Mouse (Mus musculus) liver, embryonic 15.5 days (tissue): ENCODE measurements around the gene Rnft2. TPM values are rescaled to one million over a fixed set of nuclear protein-coding genes. Genes with fewer than 3 reads are reported as not detected.

Experiments used
- ATAC-seq: fragments of 200-750 bp; cut with Nextera tagmentation; 2 replicates; pipeline ENCODE4 v1.8.0; 2017; ENCODE audit warnings: moderate number of reproducible peaks, mild to moderate bottlenecking, moderate library complexity; ENCODE audit not compliant: insufficient read depth
- H3K27ac ChIP-seq: fragments of 300-500 bp; sonication (generic); replicated peaks from 2 replicates; pipeline ENCODE4 v1.5.1; 2015; ENCODE audit warnings: mild to moderate bottlenecking, inconsistent platforms
- H3K27me3 ChIP-seq: fragments of 300-500 bp; sonication (generic); 2 replicates; pipeline ENCODE4 v1.6.1; 2015; ENCODE audit warnings: mild to moderate bottlenecking, inconsistent platforms
- H3K36me3 ChIP-seq: fragments of 300-500 bp; sonication (generic); replicated peaks from 2 replicates; pipeline ENCODE4 v1.6.1; 2015; ENCODE audit warnings: moderate library complexity, mild to moderate bottlenecking, inconsistent platforms
- H3K4me1 ChIP-seq: fragments of 300-500 bp; sonication (generic); replicated peaks from 2 replicates; pipeline ENCODE4 v1.6.1; 2015; ENCODE audit warnings: inconsistent platforms
- H3K4me2 ChIP-seq: fragments of 300-500 bp; sonication (generic); 2 replicates; pipeline ENCODE4 v1.6.1; 2015; ENCODE audit warnings: moderate library complexity, mild to moderate bottlenecking, inconsistent platforms
- H3K4me3 ChIP-seq: fragments of 300-500 bp; sonication (generic); replicated peaks from 2 replicates; pipeline ENCODE4 v1.5.1; 2015; ENCODE audit warnings: mild to moderate bottlenecking, inconsistent platforms
- H3K9ac ChIP-seq: fragments of 300-500 bp; sonication (generic); 2 replicates; pipeline ENCODE4 v1.6.1; 2015; ENCODE audit warnings: moderate library complexity, mild to moderate bottlenecking, inconsistent platforms
- H3K9me3 ChIP-seq: fragments of 300-500 bp; sonication (generic); replicated peaks from 2 replicates; pipeline ENCODE4 v1.6.1; 2016; ENCODE audit warnings: inconsistent platforms
- WGBS: fragments of 180-500 bp; shearing (Covaris S2); methylation state at CpG from one replicate; pipeline ENCODE4 v1.1.7; 2015; ENCODE audit warnings: mixed read lengths; ENCODE audit not compliant: insufficient replicate concordance; 5-methylcytosine and 5-hydroxymethylcytosine counted together
- polyA plus RNA-seq: library from polyadenylated mRNA; unstranded; fragments of >200 nt; fragmentation: Nextera tagmentation; extraction: Ambion mirVana; gene quantifications from 2 replicates; pipeline ENCODE4 v1.2.1, GENCODE M21; 2015

The Rnft2 gene
- polyA plus RNA-seq, 1 experiment from 2014 or later: 0.21 TPM

DNA sequence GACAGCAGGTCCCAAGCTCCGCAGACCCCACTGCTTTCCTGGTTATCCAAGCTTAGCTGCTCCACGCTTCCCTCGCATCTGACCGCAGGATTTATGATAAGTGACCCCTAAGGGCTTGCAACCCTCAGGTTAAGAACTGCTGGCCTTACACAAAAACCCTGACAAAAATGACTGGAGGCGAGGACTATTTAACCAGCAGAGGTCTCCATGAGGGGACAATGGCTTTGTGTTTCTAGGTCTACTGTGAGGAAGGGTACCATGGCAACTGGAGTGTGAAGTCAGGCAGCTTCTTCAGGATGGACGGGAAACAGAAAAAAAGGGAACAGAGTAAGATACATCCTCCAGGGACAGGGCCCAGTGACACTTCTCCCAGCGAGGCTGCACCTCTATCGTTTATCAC lies 39.1 kb downstream of the Rnft2 start:
- no peak overlapping the region for H3K4me3 ChIP-seq
- ATAC-seq: no peak
- WGBS: 60% methylated on average over 8 of the region's 8 CpGs

DNA sequence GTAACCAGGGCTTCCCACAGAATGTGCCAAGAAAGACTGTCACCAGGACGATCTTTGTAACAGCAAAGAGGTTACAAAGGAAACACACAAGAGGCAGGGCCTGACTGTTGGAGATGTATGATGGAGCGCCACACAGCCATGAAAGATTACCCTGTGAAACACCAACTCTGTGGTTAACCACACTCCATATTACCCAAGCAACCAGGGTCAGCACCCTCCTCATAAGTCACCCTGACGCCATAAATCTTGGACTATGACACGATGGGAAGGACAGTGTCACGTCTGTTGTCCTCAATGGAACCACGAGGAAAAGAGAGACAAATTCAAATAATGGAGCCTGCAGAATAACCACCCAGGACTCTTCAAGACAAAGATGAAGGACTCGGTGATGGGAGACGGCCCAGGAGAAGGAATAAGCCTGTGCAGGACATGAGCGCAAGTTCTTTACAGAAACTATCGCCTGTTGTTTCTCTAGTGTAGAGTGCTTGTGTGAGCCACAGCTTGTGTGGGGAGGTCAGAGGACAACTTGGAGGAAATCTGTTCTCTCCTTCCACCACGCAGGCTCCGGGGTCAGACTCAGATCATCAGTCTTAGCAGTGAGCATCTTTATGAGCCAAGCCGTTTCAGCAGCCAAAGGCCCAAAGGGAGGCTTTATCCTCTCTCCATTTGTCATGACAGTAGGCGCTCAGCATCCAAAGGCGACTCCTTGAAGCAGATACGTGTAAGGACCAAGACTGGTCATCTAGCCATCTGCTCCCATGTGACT lies 40.1 kb downstream of the Rnft2 start:
- H3K4me2 ChIP-seq: no peak overlapping the region
- H3K36me3 ChIP-seq: no peaks in the 10 kb centered on the region
- ATAC-seq: no peak

More for the DNA sequence above, 39.1 kb downstream of the Rnft2 start:
- Histone ChIP-seq H3K36me3 (no peaks in the 10 kb centered on the region), H3K9me3 (no peaks in the 10 kb centered on the region), H3K9ac (no peak overlapping the region), H3K27me3 (no peaks in the 10 kb centered on the region; the same call in 1 of the 2 replicates), H3K4me2 (no peak overlapping the region), H3K27ac (no peak overlapping the region), H3K4me1 (no peaks in the 10 kb centered on the region)

DNA sequence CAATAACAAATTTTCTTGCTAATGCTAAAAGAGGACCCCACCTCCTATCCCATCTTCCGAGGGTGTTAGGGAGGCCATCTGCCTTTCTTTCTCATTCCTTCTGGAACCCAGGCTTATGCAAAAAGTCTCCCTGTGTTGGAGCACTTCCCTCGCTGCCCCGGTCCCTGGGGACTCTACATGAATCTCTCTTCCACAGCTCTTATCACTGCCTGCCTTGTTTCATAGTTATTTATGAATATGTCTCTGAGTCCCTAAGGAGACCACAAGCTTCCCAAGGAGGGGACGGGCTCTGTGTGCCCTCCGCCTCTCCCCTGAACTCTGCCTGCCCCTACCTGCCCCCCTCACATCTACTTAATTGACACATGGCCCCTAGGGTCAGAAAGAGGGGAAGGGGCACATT lies 45.2 kb downstream of the Rnft2 start:
- no peaks in the 10 kb centered on the region for H3K36me3 ChIP-seq
- no peak overlapping the region for H3K4me3 ChIP-seq
- no peak overlapping the region for H3K4me2 ChIP-seq
- no peaks in the 10 kb centered on the region for H3K4me1 ChIP-seq
- WGBS: 51% methylated on average over 5 of the region's 5 CpGs
- H3K9ac ChIP-seq: no peak overlapping the region
- no peak overlapping the region for H3K27ac ChIP-seq
- H3K27me3 ChIP-seq: no peaks in the 10 kb centered on the region
- no peaks in the 10 kb centered on the region for H3K9me3 ChIP-seq
- ATAC-seq: no peak

More for the DNA sequence above, 40.1 kb downstream of the Rnft2 start:
- H3K27ac ChIP-seq: no peak overlapping the region
- H3K9ac ChIP-seq: no peak overlapping the region
- 35% methylated on average over 16 of the region's 16 CpGs for WGBS
- H3K4me1 ChIP-seq: no peaks in the 10 kb centered on the region
- H3K4me3 ChIP-seq: no peak overlapping the region
- H3K27me3 ChIP-seq: no peaks in the 10 kb centered on the region
- no peaks in the 10 kb centered on the region for H3K9me3 ChIP-seq

DNA sequence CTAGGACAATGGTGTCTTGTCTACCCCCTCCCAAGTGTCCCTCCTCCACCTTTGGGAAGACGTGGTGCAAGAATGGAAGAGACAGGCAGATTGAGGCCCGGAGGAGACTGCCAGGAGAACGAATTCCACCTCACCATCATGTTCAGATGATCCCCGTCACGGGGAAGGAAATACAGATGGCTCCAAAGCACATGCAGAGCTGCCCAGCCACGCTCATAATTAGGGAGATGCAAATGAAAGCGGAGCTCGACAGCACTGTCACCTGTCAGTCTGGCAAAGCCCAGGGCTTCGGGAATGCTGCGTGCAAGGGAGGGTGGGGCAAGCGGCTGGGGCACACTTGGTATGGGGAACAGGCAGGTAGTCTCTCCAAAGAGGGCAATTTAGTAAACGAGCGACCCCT lies 47.5 kb downstream of the Rnft2 start:
- ATAC-seq: no peak
- Histone ChIP-seq H3K4me1 (no peaks in the 10 kb centered on the region), H3K27me3 (no peaks in the 10 kb centered on the region), H3K4me3 (no peak overlapping the region), H3K27ac (no peak overlapping the region), H3K36me3 (no peaks in the 10 kb centered on the region), H3K9me3 (no peaks in the 10 kb centered on the region), H3K9ac (no peak overlapping the region), H3K4me2 (no peak overlapping the region)
- 64% methylated on average over 13 of the region's 13 CpGs for WGBS

DNA sequence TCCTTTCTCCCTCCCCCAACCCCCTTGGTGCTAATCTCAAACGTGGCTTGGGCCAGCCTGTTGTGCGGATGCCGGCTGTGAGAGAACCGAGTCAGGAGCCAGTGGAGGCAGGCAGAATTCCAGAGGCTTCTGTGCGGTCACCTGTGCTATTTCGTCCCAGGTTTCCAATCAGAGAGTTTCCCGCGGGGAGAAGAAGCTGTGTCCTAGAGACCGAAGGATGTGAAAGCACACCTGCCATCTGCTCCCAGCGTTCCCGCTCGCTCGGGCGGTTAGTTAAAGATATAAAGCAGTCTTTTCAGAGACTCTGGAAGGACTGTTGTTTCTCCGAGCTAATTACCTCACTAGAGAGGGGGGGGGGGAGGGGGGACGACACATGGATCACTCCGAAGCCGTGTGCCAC lies 52.7 kb downstream of the Rnft2 start:
- H3K9me3 ChIP-seq: no peaks in the 10 kb centered on the region
- no peak overlapping the region for H3K27ac ChIP-seq
- no peak overlapping the region for H3K4me2 ChIP-seq
- no peaks in the 10 kb centered on the region for H3K4me1 ChIP-seq
- H3K9ac ChIP-seq: no peak overlapping the region
- ATAC-seq: no peak
- no peaks in the 10 kb centered on the region for H3K36me3 ChIP-seq
- whole genome bisulfite sequencing: 34% methylated on average over 18 of the region's 18 CpGs
- H3K27me3 ChIP-seq: peaks cover 12% of the 10 kb centered on the region; the same call in 1 of the 2 replicates
- H3K4me3 ChIP-seq: no peak overlapping the region

DNA sequence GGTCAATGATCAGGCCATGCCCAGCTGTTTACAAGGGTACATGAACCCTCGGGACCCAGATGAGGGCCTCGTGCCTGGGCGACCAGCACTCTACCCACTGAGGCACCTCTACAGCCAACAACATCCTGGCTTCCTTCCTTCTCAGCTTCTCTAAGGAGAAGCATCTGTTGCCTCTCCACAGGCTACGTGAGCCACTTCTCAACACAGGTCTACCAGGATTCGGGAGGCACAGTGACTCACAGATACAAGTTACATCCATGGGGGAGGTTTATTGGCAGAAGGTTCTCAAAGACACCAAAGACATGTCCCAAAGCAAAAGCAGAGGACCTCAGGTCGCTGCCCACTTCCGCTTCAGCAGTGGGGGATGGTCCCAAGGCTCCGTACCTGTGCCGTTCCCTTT lies 54.4 kb downstream of the Rnft2 start:
- Histone ChIP-seq H3K4me3 (no peak overlapping the region), H3K36me3 (no peaks in the 10 kb centered on the region), H3K27me3 (peaks cover 12% of the 10 kb centered on the region; the same call in 1 of the 2 replicates), H3K4me2 (no peak overlapping the region), H3K27ac (no peak overlapping the region), H3K4me1 (no peaks in the 10 kb centered on the region), H3K9me3 (no peaks in the 10 kb centered on the region), H3K9ac (no peak overlapping the region)
- no peak for ATAC-seq
- 59% methylated on average over 9 of the region's 9 CpGs for WGBS

DNA sequence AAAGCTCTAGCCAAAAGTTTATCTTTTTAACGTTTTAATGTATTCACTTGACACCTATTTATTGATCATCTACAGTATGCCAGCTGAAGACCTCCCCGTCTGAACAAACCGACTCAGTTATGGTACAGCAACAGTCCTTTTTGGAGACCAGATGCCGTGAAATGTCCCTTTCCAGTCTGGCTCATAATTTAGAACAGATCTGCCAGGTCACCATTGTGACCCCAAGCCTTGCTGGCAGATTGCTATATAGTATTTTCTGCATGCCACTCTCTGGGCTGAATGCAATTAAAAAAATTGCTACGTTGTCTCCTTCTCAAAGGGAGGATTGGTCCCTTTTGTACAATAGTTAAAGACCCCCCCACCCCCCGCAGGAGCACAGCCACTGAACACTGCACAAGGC lies 56.6 kb downstream of the Rnft2 start:
- Histone ChIP-seq H3K27ac (no peak overlapping the region), H3K27me3 (peaks cover 12% of the 10 kb centered on the region; the same call in 1 of the 2 replicates), H3K9me3 (no peaks in the 10 kb centered on the region), H3K4me2 (no peak overlapping the region), H3K4me3 (no peak overlapping the region), H3K36me3 (no peaks in the 10 kb centered on the region), H3K4me1 (no peaks in the 10 kb centered on the region), H3K9ac (no peak overlapping the region)
- WGBS: 54% methylated on average over 6 of the region's 6 CpGs
- no peak for ATAC-seq

DNA sequence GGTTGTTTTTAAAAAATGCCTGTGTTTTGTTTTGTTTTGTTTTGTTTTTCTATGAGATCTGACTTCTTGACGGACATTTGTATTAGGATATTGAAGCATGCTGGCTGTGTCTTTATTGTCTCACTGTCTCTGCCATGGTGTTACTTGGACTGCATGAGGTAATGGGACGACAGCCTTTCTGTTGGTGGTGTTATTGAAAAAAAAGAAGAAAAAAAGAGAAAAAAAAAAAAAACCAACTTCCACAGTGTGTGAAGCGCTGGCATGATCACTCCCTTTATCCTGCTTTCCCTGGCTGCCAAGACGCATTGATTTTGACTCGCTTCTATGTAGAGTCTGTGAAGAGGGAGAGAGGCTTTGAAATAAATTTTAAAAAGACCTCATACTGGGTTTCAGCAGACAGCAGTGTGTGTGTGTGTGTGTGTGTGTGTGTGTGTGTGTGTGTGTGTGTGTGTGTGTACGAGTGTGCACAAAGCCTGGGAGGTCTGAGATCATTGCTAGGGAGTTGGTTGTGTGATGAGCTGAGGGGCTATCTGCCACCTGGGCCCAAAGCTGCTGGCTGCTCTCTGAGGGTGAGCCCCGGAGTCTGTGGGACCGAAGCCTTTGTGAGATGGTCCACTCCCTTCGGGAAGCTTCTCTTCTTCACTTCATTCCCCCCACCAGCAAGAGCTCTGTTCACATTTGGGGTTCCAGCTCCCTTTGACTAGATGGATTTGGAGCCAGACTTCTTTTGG lies 57.8 kb downstream of the Rnft2 start:
- peaks cover 12% of the 10 kb centered on the region; the same call in 1 of the 2 replicates for H3K27me3 ChIP-seq
- ATAC-seq: no peak
- H3K36me3 ChIP-seq: no peaks in the 10 kb centered on the region
- no peak overlapping the region for H3K4me3 ChIP-seq
- no peaks in the 10 kb centered on the region for H3K9me3 ChIP-seq
- H3K4me2 ChIP-seq: no peak overlapping the region
- H3K4me1 ChIP-seq: no peaks in the 10 kb centered on the region
- WGBS: 60% methylated on average over 9 of the region's 9 CpGs
- H3K9ac ChIP-seq: no peak overlapping the region
- no peak overlapping the region for H3K27ac ChIP-seq

DNA sequence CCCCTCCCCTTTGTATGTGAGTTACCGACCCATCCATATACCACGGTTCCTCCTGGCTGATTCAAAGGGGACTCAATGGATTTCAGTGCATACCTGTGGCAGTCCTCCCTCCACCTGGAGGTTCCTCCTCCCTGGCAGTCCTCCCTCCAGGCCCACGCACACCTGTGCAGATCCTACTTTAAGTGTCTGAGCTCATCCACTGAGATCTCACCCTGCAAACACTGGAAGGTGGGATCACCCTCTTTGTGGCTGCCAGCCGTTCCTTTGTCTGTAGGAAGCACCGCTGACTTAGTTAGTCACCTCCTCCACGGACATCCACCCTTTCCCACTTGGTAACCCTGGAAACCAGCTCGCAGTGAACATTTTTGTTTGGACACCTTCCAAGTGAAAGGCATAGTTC lies 67.3 kb downstream of the Rnft2 start:
- Histone ChIP-seq H3K4me3 (no peak overlapping the region), H3K27me3 (peaks cover 46% of the 10 kb centered on the region), H3K36me3 (no peaks in the 10 kb centered on the region), H3K9me3 (0 out of 2 replicates have a peak, but pooled peaks cover 3% of the 10 kb centered on the region), H3K27ac (no peak overlapping the region), H3K4me1 (no peaks in the 10 kb centered on the region), H3K9ac (no peak overlapping the region), H3K4me2 (no peak overlapping the region)
- no peak for ATAC-seq
- WGBS: 55% methylated on average over 7 of the region's 7 CpGs

DNA sequence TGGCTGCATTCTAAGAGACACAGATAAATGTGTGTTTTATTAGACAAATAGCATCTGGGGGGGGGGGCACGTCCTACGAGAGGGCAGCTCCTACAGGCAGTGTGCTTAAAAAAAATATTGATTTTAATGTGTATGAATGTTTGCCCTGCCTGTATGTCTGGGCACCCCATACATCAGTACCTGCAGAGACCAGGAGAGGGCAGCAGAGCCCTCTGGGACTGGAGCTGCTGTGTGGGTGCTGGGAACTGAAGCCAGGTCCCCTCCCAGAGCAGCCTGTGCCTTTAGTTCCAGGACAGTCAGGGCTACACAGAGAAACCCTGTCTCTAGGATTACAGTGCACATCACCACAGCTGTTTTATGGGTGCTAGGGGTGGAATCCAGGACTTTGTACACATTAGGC lies 69.8 kb downstream of the Rnft2 start:
- H3K9me3 ChIP-seq: 0 out of 2 replicates have a peak, but pooled peaks cover 3% of the 10 kb centered on the region
- no peak for ATAC-seq
- no peaks in the 10 kb centered on the region for H3K36me3 ChIP-seq
- H3K27ac ChIP-seq: no peak overlapping the region
- 18% methylated on average over 2 of the region's 2 CpGs for WGBS
- H3K9ac ChIP-seq: no peak overlapping the region
- H3K4me2 ChIP-seq: no peak overlapping the region
- peaks cover 7% of the 10 kb centered on the region; the same call in 1 of the 2 replicates for H3K4me1 ChIP-seq
- peaks cover 67% of the 10 kb centered on the region for H3K27me3 ChIP-seq
- no peak overlapping the region for H3K4me3 ChIP-seq

DNA sequence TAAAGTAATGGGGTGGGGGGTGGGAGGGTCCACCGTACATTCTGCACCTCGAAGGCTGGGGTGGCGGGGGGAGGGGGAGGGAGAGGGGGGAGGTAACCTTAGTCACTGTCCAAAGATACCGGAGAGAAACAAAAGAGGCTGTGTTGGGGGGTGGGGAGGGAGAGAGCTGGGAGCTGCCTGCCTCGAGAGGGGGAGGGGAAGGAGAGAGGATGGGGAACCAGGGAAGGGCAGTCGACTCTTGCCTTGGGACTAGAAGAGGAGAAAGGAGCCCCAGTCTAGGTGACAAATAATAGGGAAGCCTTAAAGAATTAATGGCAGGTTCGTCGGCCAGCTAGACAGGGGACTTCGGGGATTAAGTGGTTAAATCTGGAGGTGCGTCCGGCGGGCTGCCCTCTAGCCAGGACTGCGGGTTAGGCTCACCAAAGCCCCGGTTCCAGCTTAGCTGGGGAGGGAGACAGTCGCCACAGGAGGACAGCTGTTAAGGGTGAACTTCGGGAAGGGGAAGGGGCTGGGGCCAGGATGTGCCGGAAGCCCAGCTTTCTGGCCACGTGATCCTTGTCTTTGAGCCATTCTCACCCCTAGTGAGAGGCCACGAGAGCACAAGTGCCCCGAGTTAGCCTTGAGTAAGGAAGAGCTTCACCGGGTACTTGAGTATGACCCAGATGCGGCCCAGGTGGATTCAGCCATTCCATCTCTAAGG lies 70.5 kb downstream of the Rnft2 start:
- ATAC-seq: no peak
- no peak overlapping the region for H3K9ac ChIP-seq
- no peaks in the 10 kb centered on the region for H3K36me3 ChIP-seq
- peaks cover 7% of the 10 kb centered on the region; the same call in 1 of the 2 replicates for H3K4me1 ChIP-seq
- 0 out of 2 replicates have a peak overlapping the region, but pooled peaks have one; percentile 4 for H3K4me3 ChIP-seq
- WGBS: 2% methylated on average over 22 of the region's 22 CpGs
- H3K27me3 ChIP-seq: peaks cover 73% of the 10 kb centered on the region
- no peak overlapping the region for H3K27ac ChIP-seq
- peak overlapping the region; percentile 29 for H3K4me2 ChIP-seq
- H3K9me3 ChIP-seq: 0 out of 2 replicates have a peak, but pooled peaks cover 3% of the 10 kb centered on the region
